Mouse (Mus musculus) kidney, adult 11 months (tissue): ENCODE measurements at regions not wholly inside any gene's neighbourhood (a gene's known extent, or its start where the extent isn't known, plus 50 kb on each side); places are given as distances from the start of the nearest gene placed in this dataset.

Source experiments
- DNase-seq: peaks from one replicate; pipeline ENCODE4 v3.0.0; 2022

- DNase-seq = no peak
Measured at GRCm38 (mm10) chr3:49096118-49096517, 661.0 kb downstream of the Pcdh18 start.

GRCm38 (mm10) chr3:49093818-49094680, 663.1 kb downstream of the Pcdh18 start:
- DNase-seq = peak; percentile 14

- DNase-seq = no peak
Measured at GRCm38 (mm10) chr3:49068801-49069200, 688.3 kb downstream of the Pcdh18 start.

- DNase-seq = no peak
Measured at GRCm38 (mm10) chr3:49062081-49062480, 695.0 kb downstream of the Pcdh18 start.

GRCm38 (mm10) chr3:49032981-49033380, 724.1 kb downstream of the Pcdh18 start:
- DNase-seq = no peak

- DNase-seq = no peak
Measured at GRCm38 (mm10) chr3:49009211-49009967, 747.7 kb downstream of the Pcdh18 start.
